Mouse (Mus musculus) left cerebral cortex, adult 9 months (tissue): ENCODE results near the gene Lsg1.
A peak's percentile ranks its signal among the peaks of the same experiment; 100 is the strongest.

Experiments used
- DNase-seq, 2 experiments: peaks; one replicate each; pipeline ENCODE4 v3.0.0; 2022; ENCODE audit warnings: low spot score in 2 of 2

The Lsg1 gene

GRCm38 (mm10) chr16:30550748-30551192, 36.6 kb downstream of the Lsg1 start, which contains the start of gene Tmem44:
Tmem44 (minus strand) TSS chr16:30550842.
- no peak for DNase-seq

- DNase-seq: peak in 1 of 2 experiments; percentile 78
These were observed 37.2 kb downstream of the Lsg1 start for GRCm38 (mm10) chr16:30549966-30550747.

GRCm38 (mm10) chr16:30549516-30549915, 37.9 kb downstream of the Lsg1 start:
- DNase-seq: no peak

- peak in 1 of 2 experiments; percentile 60 for DNase-seq
These were observed 39.1 kb downstream of the Lsg1 start for GRCm38 (mm10) chr16:30548291-30548690.

- no peak for DNase-seq
These were observed 42.7 kb downstream of the Lsg1 start for GRCm38 (mm10) chr16:30544693-30545092.

- DNase-seq: no peak
These were observed 44.0 kb downstream of the Lsg1 start for GRCm38 (mm10) chr16:30543386-30543785.

- no peak for DNase-seq
These were observed 44.6 kb downstream of the Lsg1 start for GRCm38 (mm10) chr16:30542826-30543225.

- no peak for DNase-seq
These were observed 47.0 kb downstream of the Lsg1 start for GRCm38 (mm10) chr16:30540107-30541001.

GRCm38 (mm10) chr16:30539433-30539832, 48.0 kb downstream of the Lsg1 start:
- DNase-seq: no peak

- no peak for DNase-seq
These were observed 52.3 kb downstream of the Lsg1 start for GRCm38 (mm10) chr16:30535075-30535474.

- no peak for DNase-seq
These were observed 53.8 kb downstream of the Lsg1 start for GRCm38 (mm10) chr16:30533592-30533991.

- DNase-seq: no peak
These were observed 54.5 kb downstream of the Lsg1 start for GRCm38 (mm10) chr16:30532929-30533328.

GRCm38 (mm10) chr16:30531761-30532406, 55.5 kb downstream of the Lsg1 start:
- peak in 1 of 2 experiments; percentile 46 for DNase-seq

- no peak for DNase-seq
These were observed 56.6 kb downstream of the Lsg1 start for GRCm38 (mm10) chr16:30530815-30531214.

GRCm38 (mm10) chr16:30528386-30528785, 59.0 kb downstream of the Lsg1 start:
- no peak for DNase-seq

- no peak for DNase-seq
These were observed 59.5 kb downstream of the Lsg1 start for GRCm38 (mm10) chr16:30527889-30528288.

- DNase-seq: peak in 1 of 2 experiments; percentile 46
These were observed 61.6 kb downstream of the Lsg1 start for GRCm38 (mm10) chr16:30525756-30526155.

- DNase-seq: no peak
These were observed 62.9 kb downstream of the Lsg1 start for GRCm38 (mm10) chr16:30524481-30524880.

- no peak for DNase-seq
These were observed 65.0 kb downstream of the Lsg1 start for GRCm38 (mm10) chr16:30522253-30522940.

GRCm38 (mm10) chr16:30521147-30521546, 66.2 kb downstream of the Lsg1 start:
- no peak for DNase-seq

GRCm38 (mm10) chr16:30520361-30520823, 67.0 kb downstream of the Lsg1 start:
- DNase-seq: peak in 1 of 2 experiments; percentile 82
